Mouse (Mus musculus) C2C12 (cell line): Measurements from ENCODE around the gene Skint6.

Experiments used
- CTCF ChIP-seq: IDR thresholded peaks from one replicate; pipeline ENCODE4 v1.5.1; 2011; ENCODE audit not compliant: control insufficient read depth, insufficient read depth, insufficient read length
- MYOD1 ChIP-seq: IDR thresholded peaks from one replicate; pipeline ENCODE4 v1.6.1; 2011; ENCODE audit warnings: low read depth; ENCODE audit not compliant: control insufficient read depth, insufficient read length

DNA sequence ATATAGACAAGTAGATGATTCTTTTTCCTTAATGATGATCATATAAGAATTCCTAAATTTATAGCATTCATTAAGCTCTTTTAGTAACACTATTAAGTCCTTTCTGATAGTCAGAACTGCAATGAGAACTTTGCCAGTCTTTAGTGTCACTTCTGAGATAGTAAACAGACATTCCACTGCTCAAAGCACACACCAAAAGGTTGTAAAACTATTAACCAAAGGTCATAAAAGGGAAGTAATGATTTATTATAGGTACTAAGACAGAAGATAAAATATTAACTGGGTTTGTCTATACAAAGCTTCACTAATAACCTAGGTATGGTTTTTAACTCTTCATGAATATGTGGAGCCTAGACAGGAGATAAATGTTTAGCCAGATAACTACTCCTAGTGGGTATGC, 41.0 kb downstream of the Skint6 start:
- no peak for TF ChIP-seq CTCF
- TF ChIP-seq MYOD1 = no peak
